Mouse (Mus musculus): ENCODE measurements around the gene Nol9.

Nol9 gene

DNA sequence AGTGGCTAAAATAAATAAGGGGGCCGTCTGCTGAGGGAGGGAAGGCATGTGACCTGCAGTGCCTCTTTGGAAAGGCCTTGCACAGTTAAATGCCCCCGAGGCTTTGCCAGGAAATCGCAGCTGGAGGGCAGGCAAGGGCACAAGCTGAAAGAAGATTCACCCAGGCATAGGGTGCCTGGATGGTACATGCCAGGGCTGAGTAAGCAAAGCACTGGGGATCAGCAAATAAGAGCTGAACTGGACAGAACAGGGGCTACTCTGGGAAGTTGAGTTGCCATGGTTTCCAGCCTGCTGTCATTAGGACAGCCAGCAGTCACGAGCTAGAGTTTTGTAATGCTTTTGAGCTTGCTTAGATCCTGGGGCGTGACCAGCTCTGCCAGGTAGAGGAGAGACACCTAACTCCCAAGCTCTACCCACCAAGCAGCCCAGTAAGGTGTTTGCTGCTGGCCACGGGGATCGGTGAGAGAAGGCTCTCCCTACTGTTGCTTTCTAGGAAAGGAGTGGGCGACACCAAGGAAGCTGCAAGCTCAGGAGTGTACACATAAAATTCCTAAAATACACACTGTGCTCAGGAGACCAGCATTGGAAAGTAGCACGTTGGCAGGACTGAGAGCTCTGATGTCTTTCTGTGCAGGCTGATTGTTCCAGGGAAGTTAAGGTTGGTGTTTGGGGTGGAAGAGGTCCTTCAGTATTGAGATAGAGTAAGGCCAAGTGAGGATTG is 23.4 kb downstream of the Nol9 start:
- no peak for DNase-seq (ENCODE audit: low read depth)

DNA sequence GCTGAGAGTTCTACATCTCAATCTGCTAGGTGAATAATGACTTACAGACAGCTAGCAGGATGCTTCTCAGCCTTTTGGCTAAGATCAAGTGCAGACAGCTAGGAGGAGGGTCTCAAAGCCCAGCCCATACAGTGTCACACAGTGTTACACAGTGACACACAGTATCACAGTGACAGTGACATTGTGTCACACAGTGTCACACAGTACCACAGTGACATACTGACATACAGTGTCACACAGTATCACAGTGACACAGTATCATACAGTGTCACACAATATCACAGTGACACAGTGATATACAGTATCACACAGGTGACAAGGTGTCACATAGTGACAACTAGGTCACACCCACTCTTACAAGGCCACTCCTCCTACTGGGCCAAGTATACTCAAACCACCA is 28.2 kb downstream of the Nol9 start:
- DNase-seq (ENCODE audit: low read depth): no peak

DNA sequence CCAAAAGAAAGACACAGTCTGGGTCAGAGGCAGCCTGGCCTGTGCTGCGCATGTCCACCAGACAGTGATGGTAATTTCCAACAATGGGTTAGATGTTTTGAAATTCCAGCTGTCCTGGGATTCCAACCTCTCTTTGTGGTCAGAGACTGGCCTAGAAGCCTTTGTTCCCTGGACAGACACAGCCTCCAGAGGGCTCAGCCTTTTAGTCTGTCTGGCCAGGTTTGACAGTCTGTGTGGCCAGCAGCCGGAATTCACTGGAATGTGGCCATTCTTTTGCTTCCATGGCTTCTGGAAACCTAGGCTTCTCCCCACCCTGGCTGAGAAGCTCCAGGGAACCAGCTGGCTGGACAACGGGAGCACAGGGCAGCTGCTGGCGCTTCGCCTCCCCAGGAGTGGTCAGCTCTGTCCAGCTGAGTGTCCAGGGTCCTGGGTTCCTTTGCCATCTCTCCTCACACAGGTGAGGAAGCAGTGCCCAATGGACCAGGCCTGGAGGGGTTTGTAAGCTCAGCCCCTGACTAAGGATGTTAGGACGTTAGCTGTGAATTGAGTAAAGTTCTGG is 29.1 kb downstream of the Nol9 start:
- DNase-seq (ENCODE audit: low read depth): no peak

DNA sequence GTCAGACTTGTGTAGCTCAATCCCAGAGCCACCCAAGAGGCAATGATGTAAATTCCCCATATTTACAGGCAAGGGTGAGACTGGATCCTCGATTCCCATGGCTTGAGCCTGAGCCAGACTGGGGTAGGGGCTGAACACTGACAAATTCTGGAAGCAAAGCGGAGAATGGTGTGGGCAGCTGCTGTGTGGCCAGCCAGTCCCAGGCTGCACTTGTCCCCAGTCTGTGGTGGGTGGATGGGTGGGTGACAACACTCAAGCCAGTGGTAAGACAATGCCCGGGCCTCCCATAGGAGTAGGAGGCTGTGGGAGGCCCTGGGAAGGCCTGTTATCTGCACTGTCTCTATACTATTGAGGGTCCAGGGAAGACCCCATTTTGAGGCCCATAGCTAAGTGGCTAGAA is 30.1 kb downstream of the Nol9 start:
- DNase-seq (ENCODE audit: low read depth): no peak

DNA sequence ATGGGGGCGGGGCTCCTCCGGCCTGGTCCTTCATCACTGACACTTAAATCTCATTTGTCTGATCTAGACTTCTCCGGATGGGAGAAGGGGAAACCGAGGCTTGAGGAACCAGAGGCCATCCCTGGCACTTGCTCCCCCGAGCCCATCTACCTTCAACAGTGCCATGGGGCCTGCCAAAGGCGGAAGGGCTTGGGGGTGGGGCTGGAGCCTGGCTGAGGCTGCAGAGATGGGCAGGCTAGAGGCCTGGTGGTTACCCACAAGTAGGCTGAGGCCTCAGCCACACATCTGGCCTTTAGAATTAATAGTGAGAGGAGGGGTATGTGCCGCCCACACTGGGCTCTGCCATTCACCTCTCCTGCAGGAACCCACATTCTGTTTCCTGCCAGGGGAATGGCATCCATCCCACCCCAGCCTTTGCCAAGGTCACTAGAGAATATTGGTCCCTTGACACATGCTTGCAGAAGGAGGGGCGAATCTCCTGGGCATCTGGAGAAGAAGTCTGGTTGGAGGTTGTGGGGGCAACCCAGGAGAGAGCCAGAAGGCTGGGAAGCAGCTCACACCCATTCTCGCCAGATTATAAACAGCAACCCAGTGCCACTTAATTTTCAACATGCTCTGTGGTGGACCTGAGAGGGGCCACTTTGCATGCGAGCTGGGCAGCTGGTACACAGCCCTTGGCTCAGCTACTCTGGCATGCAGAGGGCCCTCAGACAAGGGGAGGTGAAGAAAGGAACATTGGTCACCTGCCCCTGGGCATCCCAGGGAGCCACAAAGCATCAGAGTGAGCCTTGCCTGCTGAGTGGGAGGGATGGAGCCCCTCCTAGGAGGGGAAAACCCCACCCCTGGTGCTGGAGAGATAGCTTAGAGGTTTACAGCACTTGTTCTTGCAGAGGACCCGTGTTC is 31.6 kb downstream of the Nol9 start:
- DNase-seq (ENCODE audit: low read depth): no peak

DNA sequence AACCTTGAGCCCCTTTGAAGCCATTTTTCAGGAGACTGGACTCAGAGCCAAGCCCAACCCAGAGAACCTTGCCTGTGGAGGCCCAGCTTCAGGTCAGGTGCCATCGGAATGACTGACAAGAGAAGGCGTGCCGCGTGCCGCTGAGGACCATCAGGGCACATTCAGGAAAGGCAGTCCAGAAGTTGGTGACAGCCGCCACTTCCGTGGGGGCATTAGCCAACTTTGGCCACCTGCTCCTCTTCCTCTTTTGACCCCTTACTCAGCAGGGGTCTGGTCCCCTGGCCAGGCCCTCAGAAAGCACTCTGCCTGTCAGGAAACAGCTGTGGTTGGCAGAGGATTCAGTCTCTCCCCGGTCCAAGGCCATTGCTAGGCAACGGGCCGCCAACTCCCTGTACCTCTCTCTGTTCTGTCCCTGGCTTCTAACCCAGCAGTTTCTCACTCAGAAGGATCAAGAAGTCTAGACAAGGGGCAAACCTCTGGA is 33.0 kb downstream of the Nol9 start, which contains the start of gene Plekhg5:
Plekhg5 (plus strand) TSS at position 378 of the 481 bp plus-strand sequence.
- no peak for DNase-seq (ENCODE audit: low read depth)

DNA sequence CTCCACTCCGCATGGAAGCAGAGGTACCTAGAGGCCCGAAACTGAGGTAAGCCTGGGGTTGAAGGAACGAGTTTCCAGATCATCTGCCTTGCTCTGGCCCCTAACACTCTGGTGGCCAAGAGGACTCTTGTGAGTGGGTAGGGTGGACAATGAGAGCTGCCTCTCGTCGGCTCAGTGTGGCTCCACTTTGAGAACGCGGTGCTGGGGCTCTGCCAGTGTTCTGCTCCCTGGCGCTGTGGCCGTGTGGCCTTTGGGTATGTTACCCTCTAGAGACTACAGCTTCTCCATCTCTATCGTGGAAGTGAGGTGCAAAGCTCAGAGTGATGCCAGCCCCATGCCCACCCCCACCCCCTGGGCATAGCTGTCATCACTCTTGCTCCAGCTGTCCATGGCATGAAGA is 33.5 kb downstream of the Nol9 start:
- DNase-seq (ENCODE audit: low read depth): no peak

DNA sequence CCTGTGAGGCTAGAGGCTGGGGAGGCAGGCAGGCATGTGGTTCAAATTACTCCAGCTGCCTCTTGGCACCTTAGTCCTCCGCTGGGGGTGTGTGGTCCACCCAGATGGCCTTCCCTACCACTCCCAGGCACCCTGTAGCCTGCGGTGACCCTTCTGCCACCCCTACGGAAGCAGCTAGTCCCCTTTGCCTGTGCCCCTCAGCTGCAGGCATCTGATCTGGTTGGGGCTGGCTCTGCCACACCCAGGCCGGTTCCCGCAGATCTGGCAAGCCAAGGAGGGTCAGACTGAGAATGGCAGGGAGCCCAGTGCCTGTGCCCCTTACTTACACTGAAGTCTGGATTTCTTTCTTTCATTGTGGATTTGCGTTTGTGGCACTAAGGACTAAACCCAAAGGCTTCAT is 34.6 kb downstream of the Nol9 start:
- DNase-seq (ENCODE audit: low read depth): no peak

DNA sequence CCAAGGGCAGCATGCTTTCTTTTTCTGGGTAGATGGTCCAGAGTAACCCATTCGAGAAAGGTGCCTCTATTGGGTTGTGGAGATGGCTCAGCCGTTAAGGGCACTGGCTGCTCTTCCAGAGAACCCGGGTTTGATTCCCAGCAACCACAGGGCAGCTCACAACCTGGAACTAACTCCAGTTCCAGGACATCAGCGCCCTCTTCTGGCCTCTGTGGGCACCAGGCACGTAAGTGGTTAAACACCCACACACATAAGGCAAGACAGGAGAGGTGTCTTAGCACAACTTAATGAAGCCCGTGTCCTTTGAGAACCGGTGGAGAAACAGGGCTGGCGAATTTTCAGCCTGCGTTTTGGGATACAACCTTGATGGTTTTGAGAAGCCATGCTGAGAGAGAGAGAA is 35.4 kb downstream of the Nol9 start:
- DNase-seq (ENCODE audit: low read depth): no peak

DNA sequence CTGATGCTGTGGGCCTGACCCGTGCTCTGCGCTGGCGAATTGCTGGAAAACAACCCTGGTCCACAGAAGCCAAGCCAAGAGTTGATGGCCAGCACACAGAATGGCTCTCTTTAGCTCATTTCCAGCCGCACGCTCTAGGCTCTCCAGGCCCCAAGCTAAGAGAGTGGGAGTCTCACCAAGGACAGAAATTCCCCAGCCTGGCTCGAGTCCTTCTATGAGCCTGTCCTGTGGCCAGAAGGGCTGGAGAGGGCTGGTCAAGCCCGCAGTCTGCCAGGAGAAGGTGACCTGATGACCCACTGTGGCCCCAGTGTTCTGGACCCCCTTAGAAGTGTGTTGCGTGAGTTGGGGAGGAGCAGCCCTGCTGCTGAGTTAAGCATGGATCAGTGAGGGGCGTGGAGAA is 38.1 kb downstream of the Nol9 start:
- DNase-seq (ENCODE audit: low read depth): no peak

DNA sequence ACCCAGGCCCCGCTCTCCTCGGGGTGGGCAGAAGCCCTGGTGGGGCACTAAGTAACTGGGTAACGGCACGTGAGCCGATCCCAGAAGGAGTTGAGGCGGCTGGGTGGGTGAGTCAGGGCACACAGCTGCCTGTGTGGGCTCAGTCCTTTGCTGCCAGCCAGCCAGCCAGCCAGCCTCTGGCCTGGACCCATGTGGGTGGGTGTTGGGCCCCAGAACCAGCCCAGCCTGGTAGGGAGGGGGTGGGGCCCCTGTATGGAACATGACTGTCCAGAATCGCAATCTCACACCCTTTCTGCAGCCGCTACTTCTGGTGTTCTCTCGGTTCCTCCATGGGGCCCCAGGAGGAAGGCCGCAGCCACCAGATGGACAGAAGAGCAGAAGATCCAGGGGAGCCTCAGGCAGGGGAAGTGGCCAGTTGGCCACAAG is 39.0 kb downstream of the Nol9 start:
- no peak for DNase-seq (ENCODE audit: low read depth)

DNA sequence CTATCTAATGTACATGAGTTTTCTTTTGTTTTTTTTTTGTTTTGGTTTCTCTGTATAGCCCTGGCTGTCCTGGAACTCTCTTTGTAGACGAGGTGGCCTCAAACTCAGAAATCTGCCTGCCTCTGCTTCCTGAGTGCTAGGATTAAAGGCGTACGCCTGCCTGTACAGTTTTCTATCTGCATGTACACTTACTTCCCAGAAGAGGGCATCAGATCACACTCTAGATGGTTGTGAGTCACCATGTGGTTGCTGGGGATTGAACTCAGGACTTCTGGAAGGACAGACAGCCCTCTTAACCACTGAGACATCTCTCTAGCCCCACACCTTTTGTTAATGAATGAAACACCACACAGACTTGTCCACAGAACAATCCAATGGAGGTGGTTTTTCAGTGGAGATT is 40.1 kb downstream of the Nol9 start:
- no peak for DNase-seq (ENCODE audit: low read depth)

DNA sequence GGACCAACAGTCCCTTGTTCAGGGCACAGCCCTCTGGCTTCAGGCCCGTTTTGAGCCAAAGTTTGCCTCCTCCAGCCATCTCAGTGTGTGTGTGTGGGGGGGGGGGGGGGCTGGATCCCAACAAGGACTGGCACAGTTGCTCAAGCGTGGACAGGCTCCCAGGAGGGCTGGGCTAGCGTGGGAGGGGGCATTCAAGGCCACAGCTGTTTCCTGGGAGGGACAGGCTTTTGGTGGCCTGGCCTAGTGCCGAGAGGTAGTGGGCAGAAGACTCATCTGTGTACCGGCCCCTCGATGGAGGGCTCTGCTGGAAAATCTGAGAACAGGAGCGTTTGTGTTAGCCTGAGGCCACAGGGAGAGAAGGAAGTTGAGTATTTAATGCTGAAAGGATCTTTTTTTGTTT is 40.8 kb downstream of the Nol9 start:
- DNase-seq (ENCODE audit: low read depth): no peak

DNA sequence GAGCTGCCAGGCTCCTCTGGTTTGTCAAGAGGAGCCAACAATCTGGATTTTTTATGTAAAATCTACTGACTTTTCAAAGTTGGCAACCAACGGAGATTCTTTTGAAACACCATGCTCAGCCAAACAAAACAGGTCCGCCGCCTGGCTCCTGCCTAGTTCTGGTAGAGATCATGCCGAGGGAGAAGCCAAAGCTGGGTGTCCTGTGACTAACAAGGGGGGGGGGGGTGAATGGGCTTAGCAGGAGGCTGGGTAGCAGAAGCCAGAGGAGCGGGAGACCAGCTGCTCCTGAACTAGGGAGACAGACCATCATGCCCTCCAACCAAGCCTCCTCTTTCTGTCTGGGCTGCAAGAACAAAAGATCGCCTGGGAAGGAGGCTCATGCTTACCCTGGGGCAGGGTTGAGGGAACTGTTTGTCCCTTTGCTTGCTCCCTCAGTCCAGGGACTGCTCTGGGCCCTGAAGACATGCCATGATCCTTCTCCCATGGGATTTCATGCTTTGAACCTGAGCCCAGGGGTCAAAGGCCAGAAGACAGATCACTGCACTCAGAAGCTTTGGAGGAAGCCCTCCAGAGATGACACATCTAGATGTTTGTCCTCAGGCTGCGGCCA is 44.6 kb downstream of the Nol9 start:
- no peak for DNase-seq (ENCODE audit: low read depth)

DNA sequence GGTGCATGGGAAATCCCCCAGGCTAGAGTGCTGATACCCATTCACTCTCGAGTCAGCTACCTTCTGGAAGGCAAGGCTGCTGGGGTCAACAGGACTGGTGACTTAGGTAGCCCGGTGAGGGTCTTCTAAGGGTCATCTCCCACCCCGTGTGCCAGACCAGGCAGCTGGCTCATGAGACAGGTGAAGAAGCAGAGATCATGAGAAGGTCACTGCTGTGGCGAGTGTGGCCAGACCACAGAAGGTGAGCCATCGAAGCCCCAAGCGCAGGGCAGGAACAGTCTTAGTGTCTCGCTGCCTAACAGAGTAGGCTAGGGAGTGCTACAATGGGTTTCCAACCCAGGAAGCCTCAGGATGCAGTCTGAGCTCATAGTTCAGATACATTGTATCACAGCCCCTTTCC is 45.5 kb downstream of the Nol9 start:
- DNase-seq (ENCODE audit: low read depth): no peak

DNA sequence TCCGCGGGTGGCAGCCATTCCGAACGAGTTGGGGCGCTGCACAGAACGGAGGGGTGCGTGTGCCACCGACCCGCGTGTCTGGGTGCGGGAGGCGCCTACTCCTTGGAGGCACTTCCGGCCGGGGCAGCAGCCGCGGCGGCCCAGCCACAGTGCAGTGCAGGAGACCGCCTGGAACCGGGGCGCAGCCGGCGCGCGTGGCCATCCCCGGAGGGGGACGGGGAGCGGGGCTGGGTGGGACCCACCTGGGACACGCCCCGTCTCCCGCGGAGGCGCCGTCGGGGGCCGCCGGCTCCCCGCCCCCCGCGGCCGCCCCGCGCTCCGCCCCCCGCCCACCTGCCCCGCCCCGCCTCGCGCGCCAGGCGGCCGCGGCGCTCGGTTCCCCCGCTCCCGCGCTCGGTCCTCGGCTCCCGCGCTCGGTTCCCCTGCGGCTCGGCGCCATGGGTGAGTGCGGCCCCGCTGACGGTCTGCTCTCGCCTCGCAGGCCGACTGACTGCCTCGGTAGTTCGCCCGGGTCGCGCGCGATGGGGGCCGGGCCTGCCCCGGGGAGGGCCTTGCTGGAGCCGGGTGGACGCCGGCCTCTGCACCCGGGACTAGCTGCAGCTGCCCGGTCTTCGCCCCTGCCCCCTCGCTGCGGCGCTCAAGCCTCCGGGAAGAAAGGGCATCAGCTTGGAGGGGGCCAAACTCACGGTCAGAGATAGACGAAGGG is 47.5 kb downstream of the Nol9 start:
- peak; percentile 78 for DNase-seq (ENCODE audit: low read depth)

DNA sequence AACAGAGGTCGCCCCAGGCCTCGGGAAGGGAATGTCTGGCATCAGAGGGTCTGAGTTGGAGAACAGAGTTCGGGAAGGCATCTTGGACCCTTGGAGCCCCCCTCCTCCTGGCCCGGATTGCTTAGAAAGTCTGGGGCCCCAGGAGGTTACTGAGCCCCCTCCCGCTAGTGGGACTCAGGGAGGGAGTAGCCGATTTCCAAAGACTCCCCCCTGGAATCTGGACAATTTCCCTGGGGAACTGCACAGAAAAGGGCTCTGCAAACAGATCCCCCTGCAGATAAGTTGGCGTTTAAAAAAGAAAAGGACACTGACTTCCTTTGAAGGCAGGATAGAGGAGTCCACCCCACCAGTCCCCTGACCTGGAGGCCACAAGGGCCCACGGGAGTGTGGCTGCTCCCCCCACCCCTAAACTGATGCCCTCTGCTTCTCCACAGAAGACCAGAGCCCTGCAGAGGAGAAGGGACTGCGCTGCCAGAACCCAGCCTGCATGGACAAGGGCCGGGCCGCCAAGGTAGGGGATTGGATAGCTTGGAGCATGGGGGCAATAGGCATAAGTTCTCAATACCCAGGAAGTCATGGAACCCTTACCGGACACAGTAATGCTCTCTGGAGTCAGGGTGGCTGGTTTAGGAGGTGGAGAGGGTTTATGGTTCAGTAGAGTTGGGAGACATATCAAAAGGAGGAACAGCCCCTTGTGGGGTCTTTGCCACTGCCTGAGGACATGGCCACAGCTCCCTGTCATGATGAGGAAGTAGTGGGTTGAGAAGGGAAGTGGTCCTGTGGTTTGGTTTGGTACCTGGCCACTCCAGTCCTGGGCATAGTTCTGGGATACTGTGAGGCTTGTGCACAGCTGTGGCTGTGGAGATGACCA is 48.3 kb downstream of the Nol9 start:
- no peak for DNase-seq (ENCODE audit: low read depth)

DNA sequence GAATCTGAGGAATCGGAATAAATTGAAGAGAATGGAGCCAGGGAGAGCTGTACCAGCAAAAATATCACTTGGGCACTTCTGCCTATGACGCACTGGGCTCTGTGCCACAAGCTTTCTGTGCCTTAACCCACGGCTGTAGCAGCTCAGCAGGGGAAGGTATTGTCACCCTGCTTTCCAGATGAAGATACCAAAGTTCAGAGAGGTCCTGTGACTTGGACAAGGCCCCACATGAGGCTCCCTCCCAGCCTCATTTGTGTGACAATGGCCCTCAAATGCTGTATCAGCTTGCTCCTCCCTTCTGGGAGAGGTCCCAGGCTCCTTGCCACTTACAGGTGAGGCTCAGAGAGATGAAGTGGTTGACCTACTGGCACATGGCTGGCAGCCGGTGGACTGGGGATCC is 49.0 kb downstream of the Nol9 start:
- DNase-seq (ENCODE audit: low read depth): no peak

DNA sequence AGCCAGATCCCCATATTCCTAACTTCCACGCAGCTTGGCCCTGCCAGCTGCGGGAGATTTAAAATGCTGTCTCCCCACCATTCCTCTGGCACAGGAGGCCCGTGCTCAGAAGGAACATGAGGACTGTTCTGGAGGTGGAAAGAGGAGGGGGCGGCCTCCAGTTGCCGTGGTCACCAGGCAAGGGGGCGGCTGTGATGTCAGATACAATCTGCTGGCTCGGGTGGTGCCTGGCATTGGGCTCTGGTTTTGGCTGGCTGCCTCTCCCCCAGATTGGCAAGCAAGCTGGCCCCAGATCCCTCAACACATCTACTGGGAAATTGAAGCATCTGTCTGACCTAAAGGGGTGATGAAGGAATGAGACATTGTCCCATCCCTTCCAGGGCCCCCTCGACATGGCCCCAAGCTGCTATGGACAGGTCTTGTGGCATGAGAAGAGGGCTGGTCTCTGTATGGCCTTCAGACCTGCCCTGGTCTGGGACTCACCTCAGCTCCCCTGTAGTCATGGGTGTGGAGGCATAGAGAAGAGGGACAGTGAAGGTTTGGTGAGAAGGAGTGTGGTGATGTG is 49.5 kb downstream of the Nol9 start:
- no peak for DNase-seq (ENCODE audit: low read depth)

DNA sequence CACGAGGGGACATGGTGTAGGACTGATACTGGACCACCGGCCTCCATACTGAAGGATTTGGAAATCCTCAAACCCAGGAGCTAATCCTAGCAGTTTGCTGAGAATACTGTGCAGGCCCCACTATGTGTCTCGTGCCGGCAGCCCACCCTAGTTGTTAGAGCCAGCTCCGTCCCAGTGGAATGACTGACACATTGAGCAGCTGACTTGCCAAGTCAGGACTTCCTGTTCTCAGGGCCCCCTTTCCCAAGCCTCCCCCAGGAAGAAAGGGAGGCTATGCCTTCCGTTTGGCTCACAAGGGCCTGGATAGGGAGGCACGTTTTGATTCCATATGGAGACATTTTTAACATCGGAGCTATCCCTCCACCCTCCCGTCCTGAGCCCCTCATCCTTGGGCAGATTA is 51.1 kb downstream of the Nol9 start:
- no peak for DNase-seq (ENCODE audit: low read depth)

Data from induced T-regulatory cell, adult 2 months (primary cell).